ENCODE assay signal across 8 mouse cellular contexts in genomic region chr16:94571111-94571993, GRCm38 (mm10). TPM values are rescaled to one million over a fixed set of nuclear protein-coding genes. Genes with fewer than 3 reads are reported as not detected.
A peak's percentile ranks its signal among the peaks of the same experiment; 100 is the strongest.
DNase-seq lines count a peak whose midpoint lies in the region; ATAC-seq and TF ChIP-seq lines count a peak whose summit lies in the region.

No protein-coding gene starts in this region.

- no peak for ATAC-seq in intestine, postnatal 0 days
- ATAC-seq in neural tube, embryonic 14.5 days (ENCODE audit: low read depth) = no peak

- H3K27ac ChIP-seq in cerebellum, adult 2 months (ENCODE audit: insufficient read depth, low read length) = peak overlapping the region; percentile 64
- peak overlapping the region; percentile 99 for H3K27ac ChIP-seq in spleen, adult 2 months (ENCODE audit: insufficient read depth, low read length)
- peak overlapping the region; percentile 100 for H3K27ac ChIP-seq in intestine, postnatal 0 days (ENCODE audit: low read depth, low read length)
- H3K27ac ChIP-seq in neural tube, embryonic 14.5 days (ENCODE audit: low read depth, low read length) = peak overlapping the region; percentile 100

- WGBS in cerebellum, adult 2 months = 11% methylated on average over 10 of the region's 10 CpGs
- 13% methylated on average over 10 of the region's 10 CpGs for WGBS in spleen, adult 2 months
- WGBS in intestine, postnatal 0 days = 14% methylated on average over 10 of the region's 10 CpGs
- WGBS in neural tube, embryonic 14.5 days = 31% methylated on average over 10 of the region's 10 CpGs

- H3K9ac ChIP-seq in intestine, postnatal 0 days (ENCODE audit: low read depth, low read length) = peak overlapping the region; percentile 99
- H3K9ac ChIP-seq in neural tube, embryonic 14.5 days (replicated peaks; ENCODE audit: low read depth, low read length) = peak overlapping the region; percentile 98

- peaks cover 19% of the 10 kb centered on the region for H3K4me1 ChIP-seq in cerebellum, adult 2 months (ENCODE audit: control insufficient read depth, insufficient read depth, low read length)
- H3K4me1 ChIP-seq in spleen, adult 2 months (ENCODE audit: control insufficient read depth, insufficient read depth, insufficient read length) = peaks cover 20% of the 10 kb centered on the region
- H3K4me1 ChIP-seq in intestine, postnatal 0 days (replicated peaks; ENCODE audit: control insufficient read depth, insufficient read depth, low read length) = peaks cover 16% of the 10 kb centered on the region; the same call in 1 of the 2 replicates
- H3K4me1 ChIP-seq in neural tube, embryonic 14.5 days (ENCODE audit: control insufficient read depth, insufficient read depth, low read length) = peaks cover 31% of the 10 kb centered on the region

- no peaks in the 10 kb centered on the region for H3K9me3 ChIP-seq in intestine, postnatal 0 days (ENCODE audit: control insufficient read depth)
- no peaks in the 10 kb centered on the region for H3K9me3 ChIP-seq in neural tube, embryonic 14.5 days (ENCODE audit: control insufficient read depth, low read length)

- no peaks in the 10 kb centered on the region for H3K36me3 ChIP-seq in spleen, adult 2 months (ENCODE audit: control insufficient read depth, insufficient read depth, low read length)
- H3K36me3 ChIP-seq in intestine, postnatal 0 days (ENCODE audit: control insufficient read depth, insufficient read depth) = no peaks in the 10 kb centered on the region
- no peaks in the 10 kb centered on the region for H3K36me3 ChIP-seq in neural tube, embryonic 14.5 days (ENCODE audit: control insufficient read depth, insufficient read depth, low read length)

- H3K4me3 ChIP-seq in cerebellum, adult 2 months (replicated peaks; ENCODE audit: insufficient read depth, low read depth, low read length) = peak overlapping the region; percentile 63
- peak overlapping the region; percentile 95 for H3K4me3 ChIP-seq in spleen, adult 2 months (ENCODE audit: extremely low read depth, insufficient read depth, insufficient read length)
- H3K4me3 ChIP-seq in intestine, postnatal 0 days (ENCODE audit: low read depth, low read length) = peak overlapping the region; percentile 82
- H3K4me3 ChIP-seq in neural tube, embryonic 14.5 days (ENCODE audit: low read depth, low read length) = peak overlapping the region; percentile 99

- TF ChIP-seq CTCF in cerebellum, adult 2 months (IDR thresholded peaks at IDR 0.05; ENCODE audit: borderline replicate concordance, insufficient read depth, low read depth, low read length) = no peak
- TF ChIP-seq CTCF in spleen, adult 2 months (IDR thresholded peaks at IDR 0.05; ENCODE audit: extremely low read depth, insufficient read depth, insufficient read length, insufficient replicate concordance) = no peak
- no peak for TF ChIP-seq CTCF in intestine, postnatal 0 days (IDR thresholded peaks at IDR 0.05; ENCODE audit: low read depth)

- TF ChIP-seq POLR2A in cerebellum, adult 2 months (IDR thresholded peaks at IDR 0.05; ENCODE audit: borderline replicate concordance, insufficient read depth, low read length) = no peak
- no peak for TF ChIP-seq POLR2A in spleen, adult 2 months (IDR thresholded peaks at IDR 0.05; ENCODE audit: low read depth, low read length)

- no peak for DNase-seq in cerebellum, adult 2 months
- no peak for DNase-seq in cerebellum, postnatal 25 days
- no peak for DNase-seq in spleen, adult 2 months (ENCODE audit: low read depth in 1 of 2, low spot score in 2 of 2)
- DNase-seq in spleen, adult 12 weeks (ENCODE audit: low spot score) = no peak
- DNase-seq in gastrocnemius, postnatal 4 days (ENCODE audit: low spot score in 2 of 2) = no peak
- no peak for DNase-seq in embryo, embryonic 9.5 days (ENCODE audit: extremely low spot score)

- H3K27me3 ChIP-seq in cerebellum, adult 2 months (ENCODE audit: control insufficient read depth, insufficient read depth, low read length) = no peaks in the 10 kb centered on the region
- no peaks in the 10 kb centered on the region for H3K27me3 ChIP-seq in spleen, adult 2 months (ENCODE audit: control insufficient read depth, insufficient read depth, low read length)
- H3K27me3 ChIP-seq in intestine, postnatal 0 days (replicated peaks; ENCODE audit: control insufficient read depth, insufficient read depth, low read length) = no peaks in the 10 kb centered on the region
- H3K27me3 ChIP-seq in neural tube, embryonic 14.5 days (ENCODE audit: control insufficient read depth, insufficient read depth, low read length) = no peaks in the 10 kb centered on the region

- H3K4me2 ChIP-seq in intestine, postnatal 0 days (replicated peaks; ENCODE audit: low read depth) = peak overlapping the region; percentile 74
- H3K4me2 ChIP-seq in neural tube, embryonic 14.5 days (ENCODE audit: low read depth, low read length) = peak overlapping the region; percentile 80

RNA-seq across cellular contexts. Expression of gene Dyrk1a, which starts 1.5 kb away (rescaled TPM):
- 41.7 and 42.8 TPM in 2 replicates for polyA plus RNA-seq in cerebellum, adult 2 months (2012; rRNA removed)
- 24.7 and 30.7 TPM in 2 replicates for polyA plus RNA-seq in spleen, adult 2 months (2012; rRNA removed)
- 8.0 and 8.3 TPM in 2 replicates for polyA plus RNA-seq in intestine, postnatal 0 days (2015; fragmentation: Nextera tagmentation; extraction: Ambion mirVana)
- 13.9 and 15.9 TPM in 2 replicates for polyA plus RNA-seq in neural tube, embryonic 14.5 days (2014; fragmentation: Nextera tagmentation; extraction: Ambion mirVana)
- 100 to 1,000 TPM; 114 to 123 TPM for total RNA-seq in gastrocnemius, postnatal 4 days (2021)

RNA-seq across cellular contexts. Expression of gene Vps26c, which starts 44.7 kb away (rescaled TPM):
- polyA plus RNA-seq in cerebellum, adult 2 months (2012; rRNA removed) = 54.8 and 57.8 TPM in 2 replicates
- 21.4 and 22.3 TPM in 2 replicates for polyA plus RNA-seq in spleen, adult 2 months (2012; rRNA removed)
- polyA plus RNA-seq in intestine, postnatal 0 days (2015; fragmentation: Nextera tagmentation; extraction: Ambion mirVana) = 36.6 and 46.7 TPM in 2 replicates
- 95.4 and 101 TPM in 2 replicates for polyA plus RNA-seq in neural tube, embryonic 14.5 days (2014; fragmentation: Nextera tagmentation; extraction: Ambion mirVana)
- 10 to 100 TPM; 36.0 TPM for total RNA-seq in gastrocnemius, postnatal 4 days (2021)
